Mouse (Mus musculus): ENCODE results near the gene Gm45140. TPM values are rescaled to one million over a fixed set of nuclear protein-coding genes. Genes with fewer than 3 reads are reported as not detected.
"Not testable (repeated sequence)": the region's sequence is repeated elsewhere in the genome, so short reads cannot be mapped to it uniquely, and the experiment has no call there.

Gm45140 gene
- polyA plus RNA-seq, 2 experiments from 2014 or later, result 3.7 to 5.3 TPM

DNA sequence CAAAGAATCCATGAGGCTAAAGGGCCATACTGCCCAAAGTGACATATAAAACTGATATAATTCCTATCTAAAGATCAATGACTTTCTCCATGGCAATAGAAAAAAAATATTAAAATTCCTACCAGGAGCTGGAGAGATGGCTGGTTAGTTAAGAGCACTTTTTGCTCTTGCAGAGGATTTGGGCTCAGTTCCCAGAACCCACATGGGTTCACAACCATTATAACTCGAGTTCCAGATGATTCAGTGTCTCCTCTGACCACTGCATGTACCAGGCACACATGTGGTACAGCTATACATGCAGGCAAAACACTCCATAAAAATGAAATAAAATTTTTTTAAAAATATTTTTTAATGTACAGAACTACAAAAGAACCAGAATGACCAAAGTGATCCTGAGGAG is 61.1 kb downstream of the Gm45140 start:
- no peak for ATAC-seq

DNA sequence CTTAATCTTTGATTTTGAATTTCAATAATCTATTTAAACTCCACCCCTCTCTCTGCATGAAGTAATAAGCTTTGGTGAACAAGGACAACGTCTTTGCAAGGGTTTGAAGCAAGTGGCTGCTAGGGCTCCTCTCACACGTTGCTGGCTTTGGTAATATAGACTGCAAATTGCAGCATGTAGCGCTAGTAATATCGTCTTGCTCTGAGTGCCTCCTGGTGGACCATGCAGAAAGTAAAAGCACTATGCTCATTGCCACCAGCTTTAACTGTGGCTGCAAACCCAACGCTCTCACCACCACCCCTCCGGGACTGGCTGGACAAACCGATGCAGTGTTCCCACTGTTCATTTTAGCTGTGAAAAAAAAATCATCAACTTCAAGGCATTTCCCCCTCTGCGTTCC is 65.0 kb downstream of the Gm45140 start:
- ATAC-seq, result no peak

DNA sequence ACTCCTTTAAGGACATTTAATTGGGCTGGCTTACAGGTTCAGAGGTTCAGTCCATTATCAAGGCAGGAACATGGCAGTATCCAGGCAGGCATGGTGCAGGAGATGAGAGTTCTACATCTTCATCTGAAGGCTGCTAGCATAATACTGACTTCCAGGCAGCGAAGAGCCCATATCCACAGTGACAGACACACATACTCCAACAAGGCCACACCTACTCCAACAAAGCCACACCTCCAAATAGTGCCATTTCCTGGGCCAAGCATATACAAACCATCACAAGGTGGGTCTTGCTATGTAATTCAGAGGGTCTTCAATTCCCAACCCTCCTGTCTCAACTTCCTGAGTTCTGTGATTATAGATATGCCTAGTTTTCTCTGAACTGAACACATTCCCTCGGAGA is 71.3 kb downstream of the Gm45140 start:
- ATAC-seq, result not testable (repeated sequence)

DNA sequence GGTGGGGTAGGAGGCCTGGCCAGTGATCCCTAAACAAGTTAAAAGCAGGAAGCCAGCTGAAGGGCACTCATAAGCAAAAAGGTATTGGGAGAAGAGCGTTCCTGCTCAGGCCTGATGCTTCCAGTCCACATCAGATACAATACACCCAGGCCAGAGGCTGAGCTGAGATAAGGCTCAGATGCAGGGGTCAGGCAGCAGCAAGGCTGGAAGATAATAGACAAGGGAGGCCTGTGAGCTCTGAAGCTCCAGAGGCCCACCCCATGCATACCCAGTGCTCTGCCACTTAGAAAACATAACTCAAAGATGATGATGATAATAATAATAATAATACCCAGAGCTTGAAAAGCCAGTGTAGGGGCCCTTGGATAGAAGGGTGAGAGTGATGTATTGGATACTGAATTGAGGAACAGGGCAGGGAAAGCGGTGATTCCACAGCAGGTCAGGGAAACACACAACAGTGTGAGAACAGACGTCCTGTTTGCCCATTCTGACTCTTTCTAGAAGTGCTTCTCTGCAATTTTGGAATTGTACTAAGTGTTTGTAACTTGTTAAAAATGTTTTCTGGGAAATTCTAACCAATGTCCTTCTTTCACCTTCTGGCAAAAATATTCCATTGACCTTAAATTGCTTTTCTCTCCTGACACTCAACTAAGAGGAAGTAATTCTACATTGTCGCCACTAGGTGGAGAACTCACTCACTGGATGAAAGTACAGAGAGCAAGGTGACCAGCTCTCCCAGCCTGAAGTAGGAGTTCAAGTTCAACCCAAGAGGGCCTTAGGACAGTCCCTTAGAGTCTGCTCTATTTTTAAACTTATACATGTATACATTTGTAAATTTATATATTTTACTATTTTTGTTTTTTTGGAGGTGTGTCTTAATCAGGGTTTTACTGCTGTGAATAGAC is 72.0 kb downstream of the Gm45140 start:
- ATAC-seq, result no peak

DNA sequence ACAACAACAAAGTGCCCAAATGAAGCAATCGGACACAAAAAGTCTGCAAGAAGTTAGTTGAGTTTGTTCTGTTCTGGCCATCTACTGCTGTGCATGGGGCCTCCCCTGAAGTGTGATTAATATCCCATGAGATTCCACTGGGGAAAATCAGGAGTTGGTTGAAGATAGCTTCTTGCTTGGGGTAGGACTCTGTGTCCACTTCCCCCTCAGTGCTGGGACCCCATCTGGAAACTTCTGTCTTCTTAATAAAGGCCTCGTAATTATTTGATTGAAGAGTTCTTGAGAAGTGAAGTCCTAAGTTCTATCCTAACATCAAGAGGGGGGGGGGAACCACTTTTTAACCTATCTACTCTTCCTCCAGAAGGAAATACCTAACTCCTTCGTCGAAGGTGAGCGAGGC is 73.4 kb downstream of the Gm45140 start:
- ATAC-seq, result no peak

DNA sequence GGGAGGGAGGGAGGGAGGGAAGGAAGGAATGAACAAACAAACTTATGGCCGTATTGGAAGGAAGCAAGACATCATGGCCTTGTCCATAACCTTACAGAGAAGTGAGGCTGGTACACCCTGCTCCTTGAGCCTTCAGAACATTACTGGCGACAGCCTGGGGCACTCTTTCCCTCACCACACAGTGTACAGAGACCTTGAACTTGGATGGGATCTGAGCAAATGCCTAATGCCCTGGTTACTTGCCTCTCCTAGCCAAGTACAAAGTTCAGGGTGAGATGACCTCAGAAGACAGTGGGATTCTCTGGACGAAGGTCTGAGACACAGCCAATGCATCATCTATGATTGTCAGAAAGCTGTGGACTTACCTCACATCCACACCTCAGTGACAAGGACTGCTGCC is 75.7 kb downstream of the Gm45140 start:
- ATAC-seq, result no peak

DNA sequence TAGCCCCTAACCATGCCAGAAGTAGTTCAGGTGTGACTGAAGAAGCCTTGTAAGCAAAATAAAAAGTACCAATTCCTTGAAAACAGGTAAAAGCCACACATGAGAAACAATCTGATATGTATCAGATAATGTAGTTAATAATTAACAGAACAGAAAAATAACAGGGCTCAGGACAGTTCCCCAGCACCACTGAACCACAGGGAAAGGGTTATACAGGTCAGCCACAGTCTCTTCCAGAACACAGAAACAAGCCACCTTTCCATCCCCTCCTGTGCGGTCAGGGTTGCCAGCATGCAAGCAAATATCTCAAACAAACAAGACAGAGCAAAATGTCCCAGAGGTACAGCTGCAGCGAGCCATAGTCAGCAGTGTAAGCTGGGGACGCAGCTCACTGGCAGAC is 76.2 kb downstream of the Gm45140 start:
- ATAC-seq, result no peak

DNA sequence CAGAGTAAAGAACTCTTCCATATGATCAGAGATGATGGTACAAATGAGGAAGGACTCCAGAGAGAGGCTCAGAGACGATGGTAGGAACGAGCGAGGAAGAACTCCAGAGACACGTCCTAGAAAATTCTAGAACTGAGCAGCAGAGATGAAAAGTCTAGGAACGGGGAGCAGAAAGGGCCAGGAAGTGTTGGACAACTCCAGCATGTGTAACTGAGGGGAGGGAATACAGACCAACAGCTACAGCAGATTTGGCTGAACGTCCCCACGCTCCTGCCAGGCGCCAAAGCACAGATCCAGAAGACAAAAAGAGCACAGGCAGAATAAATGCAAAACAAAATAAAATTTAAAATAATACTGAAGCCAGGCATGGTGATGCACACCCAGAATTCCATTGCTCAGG is 78.7 kb downstream of the Gm45140 start:
- no peak for ATAC-seq

DNA sequence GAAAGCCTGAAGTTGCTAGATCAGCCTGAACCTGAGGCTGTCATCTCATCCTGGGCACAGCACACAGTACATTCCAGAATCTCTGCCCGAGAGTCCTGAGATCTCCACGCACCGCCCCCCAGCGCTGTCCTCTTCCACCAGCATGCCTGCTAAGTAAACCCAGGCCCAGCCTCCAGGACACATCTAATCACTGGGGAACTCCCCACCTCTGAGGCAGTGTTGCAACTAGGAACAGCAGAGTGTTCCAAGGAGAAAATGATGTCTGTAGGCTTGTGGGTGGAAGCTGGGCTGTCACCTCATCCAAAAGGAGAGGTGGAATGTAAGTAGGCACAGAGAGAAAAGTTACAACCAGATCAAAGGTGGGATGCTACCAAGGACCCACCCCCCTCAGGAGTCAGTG is 80.4 kb downstream of the Gm45140 start:
- ATAC-seq, result no peak

DNA sequence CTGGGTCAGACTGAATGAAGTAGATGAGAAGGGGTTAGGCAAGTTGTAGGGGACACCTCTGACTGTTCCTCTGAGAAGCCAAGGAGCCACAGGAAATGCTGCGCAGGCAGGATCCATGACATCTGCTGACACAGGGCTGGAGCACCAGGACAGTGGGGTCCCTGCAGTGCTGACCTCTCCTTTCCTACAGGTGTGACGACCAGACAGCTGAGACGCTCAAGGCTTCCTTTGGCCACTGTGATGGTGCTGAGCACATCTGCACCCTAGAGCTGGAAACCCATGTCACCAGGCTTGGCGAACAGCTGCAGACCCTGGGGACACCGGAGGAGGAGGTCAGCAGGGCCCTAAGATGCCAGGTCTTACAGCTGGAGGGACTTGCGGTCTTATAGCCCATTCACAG is 84.0 kb downstream of the Gm45140 start:
- no peak for ATAC-seq

DNA sequence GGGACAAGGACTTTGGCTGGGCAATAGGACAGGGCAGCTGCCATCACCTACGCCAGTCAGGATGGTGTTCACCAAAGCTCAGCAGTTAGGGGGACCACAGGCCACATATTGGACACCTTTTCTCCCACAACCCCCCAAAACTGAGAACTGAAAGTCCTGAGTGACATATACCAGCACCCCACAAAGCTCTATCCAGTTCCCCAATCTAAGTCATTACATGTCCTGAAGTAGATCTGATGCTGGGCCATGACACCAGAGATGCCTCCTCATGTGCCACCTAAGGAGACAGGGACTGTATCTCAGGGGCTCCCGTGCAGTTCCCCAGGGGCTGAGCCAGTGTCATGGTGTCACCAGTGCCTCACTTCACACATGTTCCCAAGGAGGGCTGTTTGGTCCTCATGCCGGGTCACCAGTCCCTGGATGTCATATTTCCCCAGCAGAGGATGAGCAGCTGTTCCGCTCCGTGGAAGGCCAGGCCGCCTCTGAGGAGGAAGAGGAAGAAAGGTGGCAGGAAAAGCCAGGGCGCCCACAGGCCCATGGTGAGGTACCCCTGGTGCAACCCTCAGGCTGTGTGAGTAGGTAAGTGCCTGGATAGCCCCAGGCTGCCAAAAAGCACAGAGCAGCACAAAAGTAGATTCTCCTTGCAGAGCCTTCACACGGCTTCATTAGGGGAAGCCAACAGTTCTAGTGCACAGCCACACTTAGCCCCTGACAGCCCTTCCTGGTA is 85.2 kb downstream of the Gm45140 start:
- no peak for ATAC-seq

DNA sequence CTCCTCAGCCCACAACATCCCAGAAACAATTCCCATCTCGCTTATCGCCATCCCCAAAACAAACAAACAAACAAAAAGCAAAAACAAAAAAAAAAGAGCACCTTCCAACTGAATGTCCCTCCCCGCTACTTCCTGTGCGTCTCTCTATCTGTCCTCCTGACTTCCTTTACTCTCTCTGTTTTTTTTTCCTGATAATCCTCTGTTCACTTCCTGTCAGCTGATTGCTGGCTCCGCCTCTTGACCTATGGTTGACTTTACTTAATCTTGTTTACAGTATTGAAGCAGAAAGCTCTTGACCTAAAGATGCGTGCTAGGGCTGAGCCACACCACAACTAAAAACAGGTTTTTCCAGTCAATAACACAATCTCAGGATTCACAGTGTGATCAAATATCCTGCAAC is 87.1 kb downstream of the Gm45140 start:
- ATAC-seq, result no peak

DNA sequence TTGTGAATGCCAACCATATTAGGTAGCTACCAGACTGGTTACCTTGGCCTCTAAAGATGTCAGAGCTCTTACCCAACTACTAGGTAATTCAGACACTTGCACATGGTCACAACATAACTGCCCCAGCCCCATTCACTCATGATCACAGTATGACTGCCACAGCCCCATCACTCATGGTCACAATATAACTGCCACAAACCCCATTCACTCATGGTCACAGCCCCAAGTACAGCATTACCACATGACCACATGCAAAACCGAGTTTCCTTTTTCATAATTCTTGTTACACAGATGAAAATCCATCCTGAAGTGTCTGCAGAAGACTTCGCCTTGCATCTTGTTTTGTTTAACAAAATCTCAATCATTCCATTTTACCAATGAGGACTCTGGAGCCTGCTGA is 87.5 kb downstream of the Gm45140 start:
- no peak for ATAC-seq

DNA sequence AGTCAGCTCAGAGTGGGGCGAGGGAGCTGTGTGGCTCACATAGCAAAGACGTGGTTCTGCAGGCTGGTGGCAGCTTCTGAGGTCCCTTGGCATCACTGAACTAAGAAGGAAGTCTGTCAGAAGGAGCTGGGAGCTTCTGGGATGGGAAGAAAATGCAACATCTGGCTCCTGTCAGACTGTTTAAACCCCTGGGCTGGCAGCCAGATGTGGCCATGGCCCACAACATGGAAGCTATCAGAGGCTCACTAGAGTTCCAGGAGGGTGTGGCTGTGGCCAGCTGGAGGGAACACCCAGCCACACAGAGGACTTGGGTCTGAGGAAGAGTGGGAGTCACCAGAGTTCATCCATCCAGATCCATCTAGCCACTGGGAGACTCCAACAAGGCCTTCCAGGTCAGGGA is 88.7 kb downstream of the Gm45140 start:
- no peak for ATAC-seq

DNA sequence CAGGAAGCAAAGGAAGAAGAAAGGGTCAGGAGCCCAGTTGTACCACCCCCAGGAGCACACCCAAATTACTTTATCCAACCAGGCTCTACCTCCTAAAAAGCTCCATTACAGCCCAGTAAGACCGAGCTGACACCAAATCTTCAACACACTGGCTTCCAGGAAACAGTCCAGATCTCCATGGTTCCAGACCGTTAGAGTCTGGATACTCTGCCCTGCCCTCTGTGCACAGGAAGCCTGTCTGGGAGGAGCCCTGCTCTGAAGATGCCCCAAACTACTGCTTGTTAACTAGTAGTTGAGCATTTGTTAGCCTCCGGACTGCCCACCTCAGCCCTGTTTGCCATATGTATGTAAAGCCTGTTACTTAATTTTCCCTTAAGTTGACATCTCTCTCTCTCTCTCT is 89.5 kb downstream of the Gm45140 start:
- no peak for ATAC-seq

DNA sequence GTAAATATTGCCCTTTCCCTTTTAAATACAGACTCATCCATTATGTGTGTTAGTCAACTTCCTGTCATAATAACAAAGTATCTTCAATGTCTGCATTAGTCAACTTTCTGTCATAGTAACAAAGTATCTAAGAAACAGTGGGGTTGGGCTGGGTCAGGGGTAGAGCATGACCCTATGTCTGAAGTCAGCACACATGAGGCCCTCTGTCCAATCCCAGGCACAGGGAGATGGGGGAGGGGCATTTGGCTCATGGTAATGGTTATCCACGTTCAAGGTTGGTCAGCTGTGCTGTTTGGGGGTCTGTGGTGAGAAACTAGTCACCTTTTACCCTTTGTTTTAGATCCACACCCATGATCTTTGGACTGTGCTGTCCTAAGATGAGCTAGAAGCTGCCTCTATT is 90.3 kb downstream of the Gm45140 start:
- ATAC-seq, result no peak

DNA sequence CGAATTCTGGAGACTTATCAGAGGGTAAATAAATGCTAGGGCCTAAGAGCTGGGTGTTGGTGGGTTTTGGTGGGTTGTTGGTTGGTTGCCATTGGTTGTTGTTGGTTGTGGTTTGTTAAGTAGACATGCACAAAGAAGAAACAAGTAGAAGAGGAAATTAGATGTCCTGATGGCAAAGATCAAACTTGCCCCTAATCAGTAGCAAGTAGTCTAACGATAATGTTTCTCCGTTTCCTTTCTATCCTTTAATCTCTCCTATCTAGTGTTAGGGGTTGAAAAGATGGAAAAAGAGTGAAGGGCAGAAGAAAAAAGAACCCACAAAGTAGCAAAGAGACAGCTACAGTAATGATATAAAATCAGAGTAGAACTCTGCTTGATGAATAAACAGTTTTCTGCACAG is 91.0 kb downstream of the Gm45140 start:
- no peak for ATAC-seq

DNA sequence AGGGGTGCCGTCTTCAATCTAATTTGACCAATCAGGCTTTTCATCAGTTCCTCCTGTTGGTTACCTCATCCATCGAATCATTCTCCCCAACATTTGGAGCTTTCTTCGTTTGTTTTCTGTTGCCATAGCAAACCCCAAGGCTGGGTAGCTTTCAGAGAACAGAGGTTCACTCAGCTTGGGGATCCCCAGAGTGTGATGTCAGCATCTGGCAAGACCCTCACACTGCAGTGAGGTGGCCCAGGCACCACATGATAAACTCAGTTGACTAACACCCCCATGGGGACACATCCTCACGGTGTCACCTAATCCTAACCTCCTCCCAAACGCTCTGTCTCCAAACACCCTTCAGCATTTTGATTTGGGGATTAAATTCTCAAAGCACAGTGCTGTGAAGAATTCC is 92.3 kb downstream of the Gm45140 start:
- no peak for ATAC-seq

DNA sequence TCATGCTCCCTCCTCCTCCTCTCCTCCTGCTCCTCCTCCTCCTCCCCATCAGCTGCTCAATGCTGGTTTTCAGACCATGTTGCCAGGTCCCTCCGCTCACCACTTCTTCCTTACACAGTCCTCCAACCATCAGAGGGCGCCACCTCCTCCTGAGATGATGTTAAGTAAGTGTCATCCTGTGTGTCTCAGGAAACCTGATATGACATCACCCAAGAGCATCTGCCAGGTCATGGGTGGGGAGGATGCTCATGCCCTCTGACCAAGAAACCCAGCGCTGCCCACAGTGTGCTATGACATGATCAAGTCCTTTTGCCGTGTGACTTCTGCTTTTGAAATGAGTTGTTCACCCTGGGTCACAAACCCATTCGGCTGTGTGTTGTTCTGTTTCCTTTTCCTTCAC is 92.8 kb downstream of the Gm45140 start:
- no peak for ATAC-seq

DNA sequence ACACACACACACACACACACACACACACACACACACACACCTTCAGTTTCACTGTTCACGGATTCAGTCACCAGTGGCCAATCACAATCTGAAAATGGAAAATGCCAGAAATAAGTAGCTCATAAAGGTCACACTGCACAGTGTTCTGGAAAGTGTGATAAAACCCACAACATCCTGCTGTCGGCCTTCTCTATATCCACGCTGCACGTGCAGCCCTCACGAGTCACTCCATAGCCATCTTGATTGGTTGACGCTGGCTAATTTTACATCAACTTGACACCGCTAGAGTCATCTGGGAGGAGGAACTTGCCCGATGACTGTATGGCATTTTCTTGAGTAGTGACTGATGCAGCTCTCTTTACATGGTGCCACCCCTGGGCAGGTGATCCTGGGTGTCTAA is 93.6 kb downstream of the Gm45140 start:
- peak; percentile 75 for ATAC-seq

DNA sequence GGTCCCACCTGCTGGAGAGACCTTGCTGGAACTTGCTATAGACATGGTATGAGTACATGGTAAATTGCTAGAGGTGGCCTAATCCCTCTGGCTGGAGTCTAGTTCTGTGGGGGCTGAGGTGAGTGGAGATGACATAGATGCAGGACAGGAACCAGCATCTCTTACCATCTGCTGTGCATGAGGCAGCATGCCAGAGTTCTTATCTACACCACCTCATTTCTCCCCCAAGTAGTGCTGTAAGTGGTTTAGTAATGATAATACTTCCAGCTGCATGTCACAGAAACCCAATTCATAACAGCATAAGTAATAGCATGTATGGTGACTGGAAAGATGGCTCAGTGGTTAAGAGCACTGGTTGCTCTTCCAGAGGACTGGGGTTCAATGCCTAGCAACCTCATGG is 95.1 kb downstream of the Gm45140 start:
- no peak for ATAC-seq

DNA sequence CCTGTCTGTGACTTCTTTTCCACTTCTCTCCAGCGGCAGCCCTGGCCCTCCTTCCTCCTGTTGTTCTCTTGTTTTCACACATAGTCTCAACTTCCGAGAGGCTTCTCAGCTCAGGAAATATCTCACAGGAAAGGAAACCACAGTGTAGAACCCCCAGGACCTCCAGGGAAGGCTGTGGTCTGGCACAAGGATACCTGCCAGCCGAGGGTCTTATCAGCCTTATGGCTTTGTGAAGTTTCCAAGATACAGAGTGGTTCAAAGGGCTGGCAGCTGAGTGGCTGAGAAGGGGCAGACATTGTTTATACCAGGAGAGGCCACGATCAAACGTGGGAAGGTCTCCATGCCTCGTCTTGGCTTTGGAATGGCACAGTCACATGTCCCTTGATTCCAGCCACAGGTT is 95.7 kb downstream of the Gm45140 start:
- ATAC-seq, result no peak
